18 mouse cellular contexts compared by ENCODE assay signal in genomic region chr7:144615343-144615742, GRCm38 (mm10). TPM values are rescaled to one million over a fixed set of nuclear protein-coding genes. Genes with fewer than 3 reads are reported as not detected.
DNase-seq lines count a peak whose midpoint lies in the region; ATAC-seq lines count a peak whose summit lies in the region.
"Had no signal": no experiment of that assay in that cellular context is flagged by ENCODE, and none has a peak within 500 bp of the region (broad histone marks: within the 10 kb centered on the region; RNA-seq: fewer than 3 reads in every experiment).

No protein-coding gene starts in this region.

- H3K4me3 ChIP-seq in hindbrain, embryonic 10.5 days: no peak overlapping the region
- H3K4me3 ChIP-seq in hindbrain, embryonic 11.5 days (ENCODE audit: low read depth, low read length): no peak overlapping the region
- H3K4me3 ChIP-seq: forebrain, embryonic 12.5 days; hindbrain, embryonic 13.5 days; neural tube, embryonic 15.5 days had no signal

- DNase-seq in adrenal gland, adult 2 months: peak; percentile 39
- DNase-seq in adrenal gland, adult 18-20 months (ENCODE audit: low spot score in 2 of 2): no peak
- no peak for DNase-seq in hindbrain, embryonic 10.5 days (ENCODE audit: low spot score)
- DNase-seq in hindbrain, embryonic 11.5 days (ENCODE audit: low spot score): no peak
- DNase-seq in heart, postnatal 4 days: peak; percentile 19
- peak; percentile 86 for DNase-seq in lung, postnatal 25 days (ENCODE audit: low spot score)
- DNase-seq in thymus, postnatal 4 days: no peak
- no peak for DNase-seq in embryo, embryonic 10 days (ENCODE audit: low spot score)
- DNase-seq: cerebellum, adult 9-11 months; embryo, embryonic 11 days; liver; lung, embryonic 14.5 days; right cerebral cortex, adult 18-20 months had no signal

- 75% methylated on average over 6 of the region's 6 CpGs for WGBS in hindbrain, embryonic 10.5 days
- 81% methylated on average over 6 of the region's 6 CpGs for WGBS in hindbrain, embryonic 11.5 days

- H3K9ac ChIP-seq in hindbrain, embryonic 11.5 days (ENCODE audit: low read depth, low read length): no peak overlapping the region
- H3K9ac ChIP-seq: forebrain, embryonic 12.5 days; hindbrain, embryonic 13.5 days; lung, embryonic 14.5 days; neural tube, embryonic 15.5 days had no signal

- ATAC-seq in hindbrain, embryonic 11.5 days (ENCODE audit: low FRiP score): no peak
- ATAC-seq: intestine, embryonic 16.5 days had no signal

- no peaks in the 10 kb centered on the region for H3K9me3 ChIP-seq in hindbrain, embryonic 10.5 days
- no peaks in the 10 kb centered on the region for H3K9me3 ChIP-seq in hindbrain, embryonic 11.5 days (ENCODE audit: control insufficient read depth, low read length)
- H3K9me3 ChIP-seq: forebrain, embryonic 12.5 days; hindbrain, embryonic 13.5 days; neural tube, embryonic 15.5 days had no signal

- H3K4me1 ChIP-seq in hindbrain, embryonic 10.5 days (replicated peaks): peaks cover 11% of the 10 kb centered on the region
- no peaks in the 10 kb centered on the region for H3K4me1 ChIP-seq in hindbrain, embryonic 11.5 days (replicated peaks; ENCODE audit: control insufficient read depth, insufficient read depth, low read length)
- H3K4me1 ChIP-seq: forebrain, embryonic 12.5 days; hindbrain, embryonic 13.5 days; neural tube, embryonic 15.5 days had no signal

- H3K4me2 ChIP-seq in hindbrain, embryonic 11.5 days (replicated peaks; ENCODE audit: low read depth, low read length): no peak overlapping the region
- H3K4me2 ChIP-seq: forebrain, embryonic 12.5 days; hindbrain, embryonic 13.5 days; lung, embryonic 14.5 days; midbrain, embryonic 11.5 days; neural tube, embryonic 15.5 days had no signal

- H3K36me3 ChIP-seq in hindbrain, embryonic 10.5 days: 0 out of 2 replicates have a peak, but pooled peaks cover 5% of the 10 kb centered on the region
- no peaks in the 10 kb centered on the region for H3K36me3 ChIP-seq in hindbrain, embryonic 11.5 days (ENCODE audit: control insufficient read depth, insufficient read depth, low read length)
- H3K36me3 ChIP-seq: hindbrain, embryonic 13.5 days; neural tube, embryonic 15.5 days had no signal

- H3K27ac ChIP-seq in hindbrain, embryonic 10.5 days: peak overlapping the region; percentile 3; the same call in 1 of the 2 replicates
- no peak overlapping the region for H3K27ac ChIP-seq in hindbrain, embryonic 11.5 days (ENCODE audit: low read depth, low read length)
- H3K27ac ChIP-seq: forebrain, embryonic 12.5 days; hindbrain, embryonic 13.5 days; neural tube, embryonic 15.5 days had no signal

- H3K27me3 ChIP-seq in hindbrain, embryonic 10.5 days (ENCODE audit: insufficient read depth, poor library complexity, severe bottlenecking): peaks cover 7% of the 10 kb centered on the region
- no peaks in the 10 kb centered on the region for H3K27me3 ChIP-seq in hindbrain, embryonic 11.5 days (ENCODE audit: control insufficient read depth, insufficient read depth, low read length)
- H3K27me3 ChIP-seq: neural tube, embryonic 15.5 days had no signal

RNA-seq across cellular contexts. Expression of gene Fadd, which starts 33.1 kb away (rescaled TPM):
- total RNA-seq in adrenal gland, adult 2 months (2021): 10 to 100 TPM in 1 of 2 experiments, 1 to 10 TPM in 1; 8.8 to 14.8 TPM
- 13.4 and 13.9 TPM in 2 replicates for polyA plus RNA-seq in adrenal gland, adult 2 months (2012; rRNA removed)
- total RNA-seq in adrenal gland, adult 18-20 months (2021): 1 to 10 TPM; 7.8 to 8.5 TPM
- polyA plus RNA-seq in hindbrain, embryonic 10.5 days (2016; fragmentation: Nextera tagmentation; extraction: Ambion mirVana): 10.1 TPM in 2 replicates
- polyA plus RNA-seq in hindbrain, embryonic 11.5 days (2014; fragmentation: Nextera tagmentation; extraction: Ambion mirVana): 8.3 and 8.6 TPM in 2 replicates
- total RNA-seq in heart, postnatal 4 days (2021): 10 to 100 TPM; 16.6 to 16.7 TPM

Comparison
In these comparisons a context has a peak if more than half of its experiments do, and no peak if none do; other contexts are left out.
1. DNase-seq: peak in adrenal gland, adult 2 months (single experiment), heart, postnatal 4 days (single experiment) and lung, postnatal 25 days (single experiment); none in adrenal gland, adult 18-20 months (0 of 2), hindbrain, embryonic 10.5 days (single experiment), hindbrain, embryonic 11.5 days (single experiment), thymus, postnatal 4 days (single experiment) and embryo, embryonic 10 days (single experiment).